Mouse (Mus musculus): ENCODE measurements around the gene Clybl.

DNA sequence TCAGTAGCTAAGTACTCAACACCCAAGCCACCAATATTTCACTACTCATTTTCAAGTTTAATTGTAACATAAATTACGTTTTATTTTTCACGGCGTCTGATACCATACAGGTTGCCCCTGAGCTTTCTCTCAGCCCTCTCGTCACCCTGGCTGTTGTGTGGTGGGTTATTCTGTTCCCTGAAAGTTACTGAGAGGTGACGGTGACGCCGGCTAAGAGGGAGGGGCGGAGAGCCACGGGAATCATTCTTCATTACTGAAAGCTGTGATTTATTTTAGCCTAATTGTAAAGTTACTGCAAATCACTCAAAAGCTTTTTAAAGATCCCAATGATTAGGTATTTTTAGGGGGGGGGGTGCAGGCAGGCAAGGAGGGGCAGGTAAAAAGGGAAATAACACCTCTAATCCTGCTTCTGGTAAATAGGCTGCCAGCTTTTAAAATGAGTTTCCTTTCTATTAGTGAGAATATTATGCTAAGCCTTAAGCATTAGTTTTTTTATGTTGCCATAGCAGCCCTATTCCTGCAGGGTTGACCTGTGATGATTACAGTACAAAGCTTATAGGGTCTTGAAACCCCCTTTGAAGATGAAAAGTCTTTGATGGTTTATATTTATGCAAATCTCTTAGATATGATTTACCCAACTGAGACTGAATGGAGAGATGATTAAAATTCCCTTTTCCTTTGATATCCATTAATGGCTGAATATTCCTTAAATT, 192.9 kb downstream of the Clybl start:
- TF ChIP-seq CTCF (IDR thresholded peaks at IDR 0.05; ENCODE audit: control insufficient read depth, insufficient read depth, insufficient replicate concordance, low read depth, low read length) (no peak), POLR2A (IDR thresholded peaks at IDR 0.05; ENCODE audit: control insufficient read depth, low read depth, low read length) (no peak)

Measured in testis, adult 2 months (tissue).